Mouse (Mus musculus) MEL-GATA-1-ER (cell line): Measurements from ENCODE around the gene Prmt2.

Experiments
- DNase-seq: peaks from one replicate; pipeline ENCODE4 v3.0.0-alpha.2; 2012; ENCODE audit warnings: low read depth; ENCODE audit errors: extremely low read depth

Gene Prmt2

GRCm38 (mm10) chr10:76218240-76218639, 19.4 kb downstream of the Prmt2 start:
- no peak for DNase-seq

GRCm38 (mm10) chr10:76217056-76217455, 20.6 kb downstream of the Prmt2 start:
- DNase-seq, result no peak

GRCm38 (mm10) chr10:76214161-76214560, 23.5 kb downstream of the Prmt2 start:
- DNase-seq, result no peak

- no peak for DNase-seq
Measured at GRCm38 (mm10) chr10:76212121-76212520, 25.5 kb downstream of the Prmt2 start.

- no peak for DNase-seq
Measured at GRCm38 (mm10) chr10:76210806-76211205, 26.9 kb downstream of the Prmt2 start.

GRCm38 (mm10) chr10:76209241-76209640, 28.4 kb downstream of the Prmt2 start:
- DNase-seq, result no peak

- no peak for DNase-seq
Measured at GRCm38 (mm10) chr10:76207262-76207796, 30.3 kb downstream of the Prmt2 start.

GRCm38 (mm10) chr10:76203798-76204283, 33.8 kb downstream of the Prmt2 start:
- DNase-seq, result peak; percentile 10

GRCm38 (mm10) chr10:76201978-76202377, 35.7 kb downstream of the Prmt2 start:
- DNase-seq, result peak; percentile 32

GRCm38 (mm10) chr10:76201416-76201815, 36.2 kb downstream of the Prmt2 start:
- no peak for DNase-seq

GRCm38 (mm10) chr10:76188010-76188409, 49.7 kb downstream of the Prmt2 start:
- DNase-seq, result no peak

GRCm38 (mm10) chr10:76185216-76185615, 52.4 kb downstream of the Prmt2 start:
- no peak for DNase-seq

GRCm38 (mm10) chr10:76174899-76175298, 62.8 kb downstream of the Prmt2 start:
- no peak for DNase-seq

- DNase-seq, result no peak
Measured at GRCm38 (mm10) chr10:76158009-76158408, 79.7 kb downstream of the Prmt2 start.

- no peak for DNase-seq
Measured at GRCm38 (mm10) chr10:76157528-76157927, 80.1 kb downstream of the Prmt2 start.
